Mouse (Mus musculus) lung, adult 18-20 months (tissue): Measurements from ENCODE around the gene Snrpc.

Source experiments
- DNase-seq, 2 experiments: peaks; one replicate each; pipeline ENCODE4 v3.0.0; 2022; ENCODE audit warnings: mixed read lengths in 2 of 2

Snrpc gene

DNA sequence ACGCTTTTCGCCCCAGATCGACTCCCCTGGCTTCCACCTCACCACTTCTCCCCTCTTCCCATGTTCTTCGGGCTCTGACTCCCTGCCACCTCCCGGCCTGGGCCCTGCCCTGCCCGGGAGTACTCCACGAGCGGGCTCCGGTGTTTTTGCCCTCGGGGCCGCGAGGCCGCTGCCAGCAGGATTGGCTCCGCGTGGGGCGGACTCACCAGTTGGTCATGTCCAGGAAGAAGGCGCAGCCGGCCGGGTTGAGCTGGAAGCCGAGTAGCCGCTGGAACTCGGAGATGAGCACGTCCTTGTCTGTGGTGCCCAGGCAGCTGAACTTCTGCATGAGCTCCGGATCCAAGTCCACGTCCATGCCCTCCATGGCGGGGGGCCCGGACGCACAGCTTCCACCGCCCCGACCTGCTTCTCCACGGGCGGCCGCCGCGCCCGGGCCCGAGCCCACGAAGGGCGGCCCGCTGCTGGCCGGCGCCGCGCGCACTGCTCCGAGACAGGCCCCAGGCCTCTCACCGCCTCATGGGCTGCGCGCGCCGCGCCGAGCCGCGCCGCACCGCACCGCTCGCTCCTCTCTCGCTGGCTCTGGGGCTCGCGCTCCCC is 17.9 kb upstream of the Snrpc start:
- DNase-seq, result peak; percentile 57 to 65

DNA sequence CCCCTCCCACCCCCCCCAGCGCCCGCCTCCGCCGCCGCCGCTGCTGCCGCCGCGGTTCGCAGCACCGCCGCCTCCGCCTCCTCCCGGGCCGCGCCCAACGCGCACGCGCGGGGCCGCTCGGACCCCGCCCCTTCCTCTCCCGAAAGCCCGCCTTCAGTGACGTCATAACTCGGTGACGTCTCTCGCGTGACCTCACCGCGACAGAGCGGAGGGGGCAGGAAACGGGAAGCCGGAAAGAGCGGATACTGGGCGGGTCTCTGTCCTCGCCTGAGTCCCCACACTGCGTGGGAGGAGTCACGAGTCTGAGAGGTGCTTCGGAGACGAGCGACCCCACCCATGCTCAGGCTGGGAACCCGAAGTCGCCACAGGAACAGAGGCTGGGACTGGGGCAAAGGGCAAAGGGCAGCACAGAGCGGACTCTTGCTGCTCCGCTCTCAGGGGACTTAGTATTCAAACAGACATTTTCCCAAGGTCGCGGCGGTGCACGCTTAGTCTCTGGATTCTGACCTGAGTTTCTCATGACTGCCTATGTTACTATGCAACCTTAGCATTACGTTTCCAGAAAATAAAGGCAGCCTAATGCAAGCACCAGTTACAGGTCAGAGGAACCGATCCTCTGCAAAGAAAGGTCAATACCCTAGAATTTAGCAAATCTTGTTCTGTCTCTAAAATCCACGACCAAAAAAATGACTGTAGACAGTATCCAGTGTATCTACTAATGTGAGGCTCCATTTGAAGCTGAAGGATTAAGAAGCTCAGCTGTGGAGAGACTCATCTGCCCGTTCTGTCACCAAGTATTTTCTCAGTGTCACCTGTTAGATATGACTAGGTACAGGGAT is 17.2 kb upstream of the Snrpc start, which contains the start of gene D17Wsu92e:
Gene D17Wsu92e (minus strand): TSS at position 81 of the 839 bp plus-strand sequence.
- DNase-seq, result peak; percentile 97 to 98

DNA sequence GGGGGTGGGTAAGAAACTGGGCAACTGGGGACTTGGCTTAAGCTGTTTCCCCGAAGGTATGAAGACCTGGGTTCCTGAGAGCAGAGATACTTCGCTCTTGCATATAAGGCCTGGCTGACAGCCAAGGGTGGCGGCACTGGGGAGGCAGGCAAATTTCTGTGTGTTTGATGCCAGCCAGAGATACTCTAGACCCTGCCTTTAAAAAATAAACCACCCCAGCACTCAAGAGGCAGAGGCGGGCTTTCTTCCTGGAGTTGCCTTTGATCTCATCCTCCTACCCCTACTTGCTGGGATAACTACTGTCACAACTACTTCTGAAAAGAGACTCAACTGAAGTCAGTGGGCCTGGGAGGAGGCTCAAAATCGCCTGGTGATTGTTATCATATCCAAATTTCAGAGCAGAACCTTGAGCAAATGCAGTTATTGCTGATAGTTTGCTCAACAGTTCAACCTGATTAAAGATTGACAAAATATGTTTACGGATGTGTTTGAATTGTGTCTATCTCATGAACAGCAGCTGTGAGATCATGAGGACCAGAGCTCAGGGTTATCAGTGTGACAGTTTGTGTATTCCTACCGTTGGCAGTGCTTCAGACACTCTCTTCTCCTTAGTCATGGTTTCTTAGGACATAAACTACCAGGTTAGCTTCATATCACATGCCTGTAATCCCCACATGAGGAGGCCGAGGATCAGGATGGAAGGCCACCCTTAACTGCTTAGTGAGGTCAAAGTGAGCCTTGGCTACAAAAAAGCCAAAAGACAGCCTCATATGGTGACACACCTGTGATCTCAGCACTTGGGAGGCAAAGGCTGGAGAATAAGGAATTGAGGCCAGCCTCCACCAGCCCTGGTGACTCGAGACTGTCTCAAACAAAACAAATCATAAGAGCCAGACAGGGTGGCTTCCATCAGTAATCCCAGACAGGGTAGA is 16.3 kb upstream of the Snrpc start:
- no peak for DNase-seq

DNA sequence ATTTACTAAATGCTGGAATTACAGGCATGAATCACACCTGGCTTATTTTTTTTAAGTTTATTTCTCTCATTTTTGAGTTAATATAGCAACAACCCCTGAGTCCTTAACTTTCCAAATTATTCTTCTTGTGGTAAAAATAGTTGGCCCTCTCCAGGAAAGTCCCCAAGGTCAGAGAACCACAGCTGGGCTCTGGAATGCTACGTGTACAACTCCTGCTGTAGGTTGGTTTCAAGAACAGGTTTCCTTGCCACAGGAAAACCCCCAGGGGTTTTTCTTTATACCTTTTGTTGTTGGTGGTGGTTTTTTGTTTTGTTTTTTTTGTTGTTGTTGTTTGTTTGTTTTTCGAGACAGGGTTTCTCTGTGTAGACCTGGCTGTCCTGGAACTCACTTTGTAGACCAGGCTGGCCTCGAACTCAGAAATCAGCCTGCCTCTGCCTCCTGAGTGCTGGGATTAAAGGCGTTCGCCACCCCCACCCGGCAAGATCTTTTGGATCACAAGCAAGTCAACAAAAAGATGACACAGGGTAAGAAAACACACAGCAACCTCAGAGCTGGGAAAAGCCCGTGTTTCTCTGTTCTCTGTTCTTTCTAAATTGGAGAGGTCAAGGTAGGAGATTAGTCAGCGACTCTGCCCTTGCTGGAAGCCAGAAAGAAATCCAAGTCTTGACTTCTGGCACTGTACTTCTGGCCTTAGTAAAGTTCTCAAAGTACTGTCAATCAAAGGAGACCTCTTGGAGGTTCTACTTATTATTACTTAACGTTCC is 14.6 kb upstream of the Snrpc start:
- DNase-seq, result no peak

DNA sequence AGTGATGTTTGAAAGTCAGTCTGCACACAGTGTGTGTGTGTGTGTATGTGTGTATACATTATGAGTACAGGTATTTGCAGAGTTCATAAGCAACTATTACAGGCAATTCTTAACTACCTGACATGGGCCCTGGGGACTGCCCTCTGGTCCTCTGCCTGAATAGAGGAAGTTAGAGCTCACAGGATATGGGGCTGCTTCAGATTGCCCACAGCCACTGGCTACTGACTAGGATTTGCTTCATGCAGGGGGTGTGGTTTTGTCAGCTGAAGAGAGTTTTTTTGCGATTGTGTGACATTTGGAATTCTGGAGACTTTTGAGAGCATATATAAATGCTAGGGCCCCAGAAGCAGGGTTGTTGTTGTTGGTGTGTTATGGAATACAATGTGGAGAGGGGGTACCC is 13.0 kb upstream of the Snrpc start:
- DNase-seq, result no peak

DNA sequence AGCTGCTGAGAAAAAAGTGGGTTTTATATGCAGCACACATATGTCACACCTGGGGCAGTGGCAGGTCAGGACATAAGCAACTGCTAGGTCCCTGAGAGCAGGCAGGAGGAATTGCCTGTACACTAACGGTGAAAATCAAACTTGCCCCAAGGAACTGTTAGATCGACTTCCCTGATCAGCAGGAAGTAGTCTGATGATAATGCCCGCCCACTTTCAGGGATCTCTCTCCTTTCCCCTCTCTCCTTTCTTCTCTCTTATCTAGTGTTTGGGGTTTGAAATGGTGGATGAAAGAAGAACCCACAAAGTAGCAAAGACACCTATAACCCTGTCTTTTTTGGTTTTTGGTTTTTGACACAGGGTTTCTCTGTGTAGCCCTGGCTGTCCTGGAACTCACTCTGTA is 12.4 kb upstream of the Snrpc start:
- no peak for DNase-seq

DNA sequence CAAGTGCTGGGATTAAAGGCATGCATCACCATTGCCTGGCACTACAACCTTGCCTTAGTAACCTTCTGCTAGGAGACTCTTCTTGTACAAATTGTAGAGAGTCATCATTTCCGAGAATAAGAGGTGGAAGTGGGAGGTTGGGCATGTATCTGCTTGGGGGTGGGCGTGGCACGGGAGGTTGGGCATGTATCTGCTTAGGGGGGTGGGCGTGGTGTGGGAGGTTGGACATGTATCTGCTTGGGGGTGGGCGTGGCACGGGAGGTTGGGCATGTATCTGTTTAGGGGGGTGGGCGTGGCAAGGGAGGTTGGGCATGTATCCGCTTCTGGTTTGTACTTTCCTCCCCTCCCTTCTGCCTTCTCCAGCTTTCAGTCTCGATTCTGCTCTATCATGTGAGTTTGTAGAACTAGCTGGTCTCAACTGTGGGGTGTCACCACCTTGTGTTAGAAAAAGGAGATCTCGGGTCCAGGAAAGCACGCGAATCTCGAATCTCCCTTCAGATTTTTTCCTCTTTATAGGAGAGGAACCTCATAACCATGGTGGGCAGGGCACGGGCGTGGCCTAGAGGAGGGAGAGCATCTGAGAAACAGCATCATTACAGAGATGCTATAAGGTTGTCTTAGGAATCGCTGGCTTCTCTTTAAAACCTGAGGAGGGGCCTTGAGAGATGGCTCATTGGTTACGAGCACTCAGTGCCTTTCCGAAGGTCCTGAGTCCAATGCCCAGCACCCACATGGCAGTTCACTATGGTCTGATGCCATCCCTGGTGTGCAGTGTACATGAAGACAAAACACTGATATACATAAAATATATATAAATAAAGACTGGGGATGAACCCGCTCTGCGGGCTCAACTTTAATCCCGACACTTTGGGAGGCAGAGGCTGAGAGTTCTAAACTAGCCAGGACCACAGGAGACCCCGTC is 11.7 kb upstream of the Snrpc start:
- peak; percentile 82 for DNase-seq

DNA sequence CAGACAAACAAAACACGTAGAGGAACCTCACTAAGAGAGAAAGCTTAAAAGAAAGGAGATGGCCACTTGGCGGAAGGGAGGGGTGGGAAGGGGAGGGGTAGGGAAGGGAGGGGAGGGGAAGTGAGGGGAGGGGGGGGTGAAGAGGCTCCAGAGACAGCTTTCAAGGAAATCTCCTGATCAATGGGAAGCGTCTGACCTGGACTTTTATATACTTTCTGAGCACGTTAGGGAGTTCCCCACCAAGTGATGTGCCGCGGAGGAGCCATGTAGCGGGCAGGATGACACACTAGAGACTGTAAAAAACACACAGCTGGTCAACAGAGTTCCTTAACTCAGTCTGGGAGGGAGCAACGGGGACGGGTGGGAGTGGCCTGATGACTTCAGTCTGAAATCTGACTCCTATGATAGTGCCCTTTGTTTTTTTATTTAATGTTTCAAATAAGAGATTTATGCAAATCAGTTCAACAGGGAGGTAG is 11.0 kb upstream of the Snrpc start:
- peak; percentile 35 to 46 for DNase-seq

DNA sequence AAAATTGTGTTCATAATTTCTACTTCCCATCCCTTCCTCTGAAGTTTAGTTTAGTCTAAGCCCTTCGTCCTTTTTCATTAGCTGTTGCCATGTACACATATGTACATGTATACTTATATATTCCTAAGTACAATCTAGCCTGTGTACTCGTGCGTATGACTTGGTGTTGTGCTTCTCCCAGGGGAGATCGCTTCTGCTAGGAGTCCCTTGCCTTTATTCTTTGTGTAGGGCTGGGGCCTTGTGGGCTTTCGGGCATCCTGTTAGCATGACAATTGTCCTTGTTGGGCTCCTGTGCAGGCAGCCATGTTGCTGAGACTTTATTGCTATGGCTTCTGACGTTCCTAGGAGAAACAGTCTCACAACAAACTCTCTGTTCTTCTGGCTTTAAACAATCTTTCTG is 10.4 kb upstream of the Snrpc start:
- DNase-seq, result no peak

DNA sequence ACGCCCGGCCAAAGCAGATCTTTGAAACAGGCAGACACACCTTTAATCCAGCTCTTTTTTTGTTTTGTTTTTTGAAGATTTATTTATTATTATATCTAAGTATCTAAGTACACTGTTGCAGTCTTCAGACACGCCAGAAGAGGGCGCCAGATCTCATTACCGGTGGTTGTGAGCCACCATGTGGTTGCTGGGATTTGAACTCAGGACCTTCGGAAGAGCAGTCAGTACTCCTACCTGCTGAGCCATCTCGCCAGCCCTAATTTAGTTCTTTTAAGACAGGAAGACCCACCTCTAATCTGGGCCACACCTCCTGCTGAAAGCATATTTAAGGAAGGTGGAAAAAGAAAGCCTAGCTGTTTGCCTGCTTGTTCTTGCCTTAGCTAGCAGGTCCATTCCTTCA is 7.5 kb upstream of the Snrpc start:
- DNase-seq, result no peak

DNA sequence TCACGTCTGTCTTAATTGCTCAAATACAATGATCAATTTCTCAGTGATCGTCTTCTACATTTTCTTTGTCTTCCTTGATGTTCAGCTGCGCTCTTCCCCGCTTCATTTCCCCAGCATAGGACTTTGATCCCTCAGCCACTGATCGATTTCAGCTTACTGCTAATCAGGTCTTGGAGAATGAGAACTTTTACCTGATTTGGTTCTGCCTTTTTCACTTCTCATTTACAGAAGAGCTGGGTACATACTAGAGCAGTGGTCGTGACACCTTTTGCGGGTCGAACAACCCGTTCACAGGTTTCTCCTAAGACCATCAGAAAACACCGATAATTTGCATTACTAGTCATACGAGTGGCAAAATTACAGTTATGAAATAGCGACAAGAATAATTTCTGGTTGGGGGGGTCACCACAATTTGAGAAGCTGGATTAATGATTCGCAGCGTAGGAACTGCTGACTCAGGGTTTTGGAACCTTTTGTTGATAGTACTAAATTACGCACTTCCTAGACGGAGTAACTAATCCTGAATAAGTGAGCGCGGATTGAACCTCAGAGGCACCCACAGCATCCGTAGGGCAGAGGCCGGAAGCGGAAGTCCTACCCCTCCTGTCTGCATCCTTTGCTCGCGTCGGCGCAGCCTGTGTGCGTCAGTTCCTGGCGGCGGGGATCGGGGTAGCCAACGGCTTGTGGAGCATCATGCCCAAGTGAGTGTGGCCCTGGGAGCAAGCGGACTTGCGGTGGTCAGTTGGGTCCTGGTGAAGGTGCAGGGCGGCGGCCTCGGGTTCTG is 1.7 kb downstream of the Snrpc start:
- DNase-seq, result peak; percentile 97 to 98

DNA sequence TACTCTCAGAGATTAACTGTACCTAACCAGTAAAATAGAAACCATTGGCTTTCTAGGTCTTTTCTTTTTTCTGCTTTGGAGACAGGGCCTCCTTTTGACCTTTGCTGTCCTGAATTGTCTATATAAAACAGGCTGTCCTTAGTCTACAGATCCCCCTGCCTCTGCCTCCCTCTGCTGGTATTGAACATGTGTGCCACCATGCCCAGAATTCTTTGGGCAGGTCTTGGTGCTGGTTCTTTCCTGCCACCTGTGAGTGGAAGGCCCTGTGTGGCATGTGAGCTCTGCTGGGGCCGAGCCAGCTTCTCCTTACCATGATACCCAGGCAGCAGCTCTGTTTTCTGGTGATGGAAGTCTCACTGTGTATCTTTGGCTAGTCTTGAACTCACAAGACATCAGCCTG is 10.4 kb downstream of the Snrpc start:
- no peak for DNase-seq

DNA sequence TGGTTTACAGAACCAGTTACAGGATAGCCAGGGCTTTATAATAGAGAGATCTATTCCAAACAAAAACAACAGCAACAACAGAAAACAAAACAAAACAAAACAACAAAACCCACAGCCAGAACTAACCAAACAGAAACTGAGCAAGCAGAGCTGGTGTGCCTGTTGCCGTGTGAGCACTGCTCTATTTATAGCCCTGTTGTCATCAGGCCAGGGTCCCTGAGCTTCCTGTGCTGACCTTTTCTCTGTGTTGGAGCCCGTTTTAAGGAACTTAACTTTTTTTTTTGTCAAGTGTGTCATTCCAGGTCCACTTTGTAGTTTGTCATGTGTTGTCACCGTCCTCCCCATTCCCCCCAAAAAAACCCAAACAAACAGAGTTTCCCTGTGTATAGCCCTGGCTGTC is 13.1 kb downstream of the Snrpc start:
- DNase-seq, result no peak

DNA sequence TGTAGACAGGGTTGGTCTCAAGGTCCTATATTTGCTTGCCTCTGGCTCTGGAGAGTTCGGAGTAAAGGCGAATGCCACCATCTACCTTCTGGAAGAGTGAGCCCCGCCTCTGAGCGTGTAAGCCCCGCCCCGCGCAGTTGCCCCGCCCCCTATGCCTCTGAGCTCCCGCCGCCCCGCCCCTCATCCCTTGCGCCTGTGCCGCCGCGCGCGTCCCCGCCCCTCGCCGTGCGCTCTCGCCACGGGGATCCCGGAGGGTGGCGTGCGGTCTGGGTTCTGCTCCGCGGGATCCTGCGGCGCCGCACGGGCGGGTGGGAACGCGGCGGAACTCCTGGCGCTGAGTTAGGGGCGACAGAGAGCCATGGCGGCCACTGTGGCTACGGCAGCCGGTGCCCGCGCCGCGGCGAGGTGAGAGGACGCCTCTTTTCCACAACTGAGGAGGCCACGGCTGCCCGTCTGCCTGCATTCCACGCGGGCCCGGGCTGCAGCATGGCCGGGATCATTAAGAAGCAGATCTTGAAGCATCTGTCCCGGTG is 18.4 kb downstream of the Snrpc start, which contains the start of gene Uhrf1bp1:
Gene Uhrf1bp1 (plus strand): TSS at position 177 of the 533 bp plus-strand sequence.
- DNase-seq, result peak; percentile 74 to 80

DNA sequence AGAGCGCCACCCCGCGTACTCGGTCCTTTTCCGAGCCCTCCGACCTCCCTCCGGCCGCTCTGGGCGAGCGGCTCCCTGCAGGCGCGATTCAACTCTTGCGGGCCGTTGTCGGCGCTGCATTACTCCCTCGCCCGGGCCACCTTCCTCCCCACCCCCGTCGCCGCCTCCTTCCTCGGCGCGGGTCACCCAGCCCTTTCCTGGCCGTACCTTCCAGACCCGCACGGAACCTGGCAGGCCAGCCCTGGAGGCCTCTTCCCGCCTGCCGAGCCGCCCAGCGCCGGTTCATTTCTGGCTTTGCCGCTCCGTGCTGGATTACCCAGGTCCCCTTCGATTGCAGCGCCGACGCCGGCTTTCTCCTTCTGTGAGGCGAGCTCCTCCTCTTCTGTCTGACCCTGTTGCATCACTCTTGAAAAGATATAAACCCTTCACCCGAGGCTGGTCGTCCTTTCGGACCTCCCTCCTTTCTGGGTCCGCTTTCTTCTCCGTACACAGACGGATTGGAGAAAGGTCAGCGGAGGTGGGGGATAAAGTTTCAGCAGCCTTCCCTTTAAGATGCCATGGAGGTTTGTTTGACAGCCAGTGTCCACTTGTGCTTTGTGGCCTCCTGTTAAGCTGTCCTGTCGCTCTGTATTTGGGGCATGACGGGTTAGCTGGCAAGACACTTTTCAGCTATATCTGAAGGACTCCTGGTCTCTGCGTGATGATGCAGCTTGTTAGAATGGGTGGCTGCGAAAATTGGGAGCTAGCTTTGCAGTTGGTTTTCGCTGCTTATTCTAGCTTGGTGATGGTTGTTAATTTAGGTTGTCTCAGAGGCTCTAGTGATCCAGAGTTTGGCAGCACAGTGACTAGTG is 19.1 kb downstream of the Snrpc start:
- DNase-seq, result peak; percentile 54 to 55

DNA sequence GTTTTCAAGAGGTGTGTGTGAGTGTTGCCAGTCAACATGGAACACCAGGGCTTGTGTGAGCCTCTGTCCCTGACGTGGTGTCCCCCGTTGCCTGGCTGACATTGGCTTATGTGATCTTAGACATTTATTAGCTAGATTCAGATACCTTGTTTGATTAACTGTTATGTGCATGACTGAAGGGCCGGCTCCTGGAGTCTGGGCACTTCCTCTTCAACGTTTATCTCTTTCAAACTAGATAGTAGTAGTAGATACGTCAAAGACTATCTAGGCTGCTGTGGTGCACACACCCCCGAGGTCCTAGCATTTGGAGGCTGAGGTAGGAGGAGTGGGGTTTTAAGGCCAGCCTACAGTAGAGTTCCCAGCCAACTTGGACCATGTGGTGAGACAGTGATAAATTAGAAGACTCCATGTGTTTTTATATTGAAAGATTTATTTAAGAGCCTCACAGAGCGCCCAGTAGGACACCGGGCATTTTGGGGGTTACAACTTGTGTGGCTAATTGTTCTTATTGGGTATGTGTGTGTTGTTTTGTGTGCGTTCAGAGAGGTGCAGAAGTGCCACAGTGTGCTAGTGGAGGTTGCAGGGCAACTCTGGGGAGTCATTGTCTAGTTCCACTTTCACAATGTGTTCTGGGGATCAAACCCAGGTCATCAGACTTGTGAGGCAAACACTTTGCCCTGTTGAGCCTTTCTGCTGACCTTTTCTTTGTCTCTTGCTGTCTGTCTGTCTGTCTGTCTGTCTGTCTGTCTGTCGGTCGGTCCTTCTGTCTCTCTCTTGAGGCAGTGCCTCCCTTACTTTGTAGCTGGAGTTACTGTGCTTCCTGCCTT is 19.9 kb downstream of the Snrpc start:
- DNase-seq, result no peak

DNA sequence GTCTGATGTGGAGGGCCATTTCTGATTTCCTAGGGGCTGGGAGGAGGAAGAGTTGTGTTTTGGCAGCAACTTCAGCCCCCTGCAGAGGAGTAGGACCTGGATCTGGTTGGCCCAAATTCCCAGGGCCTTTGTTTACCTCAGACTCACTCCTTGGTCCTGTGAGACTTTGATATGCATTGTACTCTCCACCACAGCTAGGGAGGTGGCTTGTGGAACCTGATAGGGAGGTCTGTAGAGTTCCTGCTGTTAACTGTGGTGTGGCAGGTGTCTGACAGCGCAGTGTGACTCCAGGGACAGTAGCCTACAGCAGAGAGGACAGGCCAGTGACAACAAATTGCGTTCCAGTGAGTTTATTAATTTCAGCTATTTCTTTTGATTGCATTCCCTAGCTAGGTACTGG is 21.2 kb downstream of the Snrpc start:
- DNase-seq, result no peak

DNA sequence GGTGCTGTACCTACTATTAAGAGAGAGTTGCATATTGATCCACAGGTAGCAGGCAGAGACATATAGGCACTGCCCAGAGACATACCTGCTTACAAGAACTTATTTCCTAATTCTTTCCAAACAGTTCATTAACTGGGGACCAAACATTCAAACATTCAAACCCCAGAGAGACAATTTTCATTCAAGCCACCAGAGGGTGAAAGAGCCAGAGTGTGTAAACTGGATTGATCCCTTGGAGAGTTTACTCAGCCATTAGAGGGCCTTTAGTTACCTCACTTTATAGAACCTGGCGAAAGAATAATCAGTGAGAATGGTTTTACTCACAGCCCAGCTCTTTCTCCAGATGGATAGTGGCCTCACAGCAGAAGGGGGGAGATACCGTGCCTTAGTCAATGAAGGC is 27.5 kb downstream of the Snrpc start:
- no peak for DNase-seq
